Mouse (Mus musculus) kidney, postnatal 14 days (tissue): ENCODE results near the gene Hps1.
"Not testable (repeated sequence)": the region's sequence is repeated elsewhere in the genome, so short reads cannot be mapped to it uniquely, and the experiment has no call there.

Source experiments
- DNase-seq: peaks from one replicate; pipeline ENCODE4 v3.0.0; 2022; ENCODE audit warnings: mixed read lengths

Gene Hps1

GRCm38 (mm10) chr19:42779531-42780155, at the start of gene Hps1:
Gene Hps1, minus strand, starts transcription at chr19:42779978.
- DNase-seq, result peak; percentile 91

DNA sequence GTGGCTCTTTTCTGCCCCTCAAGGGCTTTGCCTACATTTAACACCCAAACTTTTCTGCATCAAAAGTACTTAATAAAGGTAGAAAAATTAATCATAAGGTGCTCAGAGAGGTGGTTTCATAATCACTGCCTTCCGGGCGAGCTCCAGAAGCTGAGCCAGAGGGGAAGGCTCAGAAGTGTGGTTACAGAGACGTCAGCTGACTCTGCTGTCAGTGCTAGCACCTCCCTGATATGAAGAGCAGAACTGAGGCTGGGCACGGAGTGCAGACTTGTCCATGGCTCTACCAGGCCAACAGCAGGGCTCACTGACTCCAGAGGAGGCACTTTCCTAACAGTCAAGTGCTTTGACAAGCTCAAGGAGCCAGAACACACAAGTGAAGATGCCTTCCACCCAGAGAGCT, 49.4 kb upstream of the Hps1 start:
- DNase-seq, result no peak

DNA sequence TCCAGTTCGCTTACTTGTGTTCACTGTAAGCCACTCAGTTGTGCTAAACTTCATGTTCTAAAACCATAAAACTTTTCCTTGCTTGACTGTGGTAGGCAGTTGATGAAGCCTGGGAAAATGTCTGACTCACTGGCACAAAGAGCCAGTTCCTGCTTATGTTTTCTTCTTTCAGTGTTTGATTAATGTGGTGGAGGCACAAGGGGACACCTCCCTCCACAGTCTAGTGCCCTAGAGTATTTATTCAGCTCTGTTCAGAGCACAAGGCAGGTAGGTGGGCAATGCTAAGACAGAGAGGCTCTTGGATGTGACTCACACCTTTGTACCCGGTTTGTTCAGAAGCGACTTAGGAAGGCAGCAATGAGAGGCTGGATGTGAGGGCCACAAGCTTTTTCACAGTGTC, 48.1 kb upstream of the Hps1 start:
- no peak for DNase-seq

- no peak for DNase-seq
Observed at GRCm38 (mm10) chr19:42820109-42820508, 40.3 kb upstream of the Hps1 start.

GRCm38 (mm10) chr19:42817761-42818160, 38.0 kb upstream of the Hps1 start:
- DNase-seq, result no peak

DNA sequence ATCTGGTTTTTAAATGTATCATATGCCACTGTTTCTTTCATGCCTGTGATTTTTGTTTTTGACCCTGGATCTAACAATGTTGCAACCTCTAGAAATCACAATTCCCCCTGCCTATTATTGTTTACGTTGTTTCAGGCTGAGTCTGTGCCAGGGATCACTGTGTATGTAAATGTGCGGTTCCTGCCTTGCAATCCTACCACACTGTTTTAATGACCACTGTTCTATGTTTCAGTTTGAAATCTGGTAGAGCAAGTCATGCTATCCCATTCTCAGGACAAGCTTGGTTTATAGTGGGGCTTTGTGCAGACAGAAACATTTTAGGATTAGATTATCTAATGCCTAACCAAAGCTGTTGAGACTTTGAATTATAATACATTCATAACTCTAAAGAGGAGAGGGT, 36.5 kb upstream of the Hps1 start:
- no peak for DNase-seq

DNA sequence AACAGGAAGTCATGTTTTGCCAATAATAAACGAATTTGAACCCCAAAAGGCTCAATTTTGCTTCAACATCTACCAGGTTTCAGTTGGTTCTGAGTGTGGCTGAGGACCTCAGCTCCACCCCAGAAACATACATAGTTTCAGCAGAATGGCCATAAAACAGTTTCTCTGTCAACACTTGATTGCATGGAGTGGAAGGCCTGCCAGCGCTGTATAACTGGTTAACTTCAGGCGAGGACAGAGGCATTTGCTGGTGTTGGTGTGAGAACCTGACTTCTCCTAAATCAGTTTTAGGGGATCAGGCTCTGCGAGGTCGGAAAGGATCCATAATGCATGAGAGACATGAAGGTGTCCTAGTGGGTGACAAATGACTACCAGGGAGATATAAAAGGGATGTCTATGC, 30.4 kb upstream of the Hps1 start:
- no peak for DNase-seq

- no peak for DNase-seq
Observed at GRCm38 (mm10) chr19:42809491-42809890, 29.7 kb upstream of the Hps1 start.

DNA sequence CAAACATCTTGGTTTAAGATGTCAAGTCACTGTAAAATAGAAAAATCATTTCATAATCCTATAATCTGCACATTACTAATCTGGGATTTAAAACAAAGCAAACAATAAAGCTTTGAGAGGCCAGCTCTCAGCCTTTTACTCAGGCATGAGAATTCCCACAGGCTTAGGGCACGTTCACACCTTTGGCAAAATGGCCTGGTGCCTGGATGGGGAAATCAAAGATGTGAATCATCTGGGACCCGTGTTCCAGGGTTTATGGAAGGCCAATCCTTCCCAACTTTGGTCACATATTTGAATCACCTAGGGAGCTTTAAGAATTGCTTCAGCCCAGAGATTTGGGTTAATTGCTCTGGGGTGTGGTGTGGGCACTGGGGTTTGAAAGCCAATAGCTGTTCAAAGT, 18.1 kb upstream of the Hps1 start:
- DNase-seq, result no peak

DNA sequence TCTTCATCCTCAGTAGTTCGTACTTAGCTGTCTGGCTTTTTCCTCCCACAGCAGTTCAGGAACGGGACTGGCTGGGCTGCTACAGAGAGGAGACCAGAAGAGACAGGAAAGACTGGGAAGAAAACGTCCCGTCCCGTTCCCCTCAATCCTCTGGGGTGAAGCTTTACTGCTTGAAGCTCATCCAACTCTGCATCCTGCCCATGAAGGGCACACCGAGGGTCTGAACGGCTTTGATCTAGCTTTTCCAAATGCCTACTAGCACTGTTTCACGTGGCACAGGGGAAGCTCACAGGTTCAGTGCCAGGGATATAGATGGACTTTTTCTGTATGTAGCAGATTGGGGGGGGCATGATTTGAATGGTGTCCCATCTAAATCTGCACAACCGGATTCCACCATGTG, 16.0 kb upstream of the Hps1 start:
- no peak for DNase-seq

DNA sequence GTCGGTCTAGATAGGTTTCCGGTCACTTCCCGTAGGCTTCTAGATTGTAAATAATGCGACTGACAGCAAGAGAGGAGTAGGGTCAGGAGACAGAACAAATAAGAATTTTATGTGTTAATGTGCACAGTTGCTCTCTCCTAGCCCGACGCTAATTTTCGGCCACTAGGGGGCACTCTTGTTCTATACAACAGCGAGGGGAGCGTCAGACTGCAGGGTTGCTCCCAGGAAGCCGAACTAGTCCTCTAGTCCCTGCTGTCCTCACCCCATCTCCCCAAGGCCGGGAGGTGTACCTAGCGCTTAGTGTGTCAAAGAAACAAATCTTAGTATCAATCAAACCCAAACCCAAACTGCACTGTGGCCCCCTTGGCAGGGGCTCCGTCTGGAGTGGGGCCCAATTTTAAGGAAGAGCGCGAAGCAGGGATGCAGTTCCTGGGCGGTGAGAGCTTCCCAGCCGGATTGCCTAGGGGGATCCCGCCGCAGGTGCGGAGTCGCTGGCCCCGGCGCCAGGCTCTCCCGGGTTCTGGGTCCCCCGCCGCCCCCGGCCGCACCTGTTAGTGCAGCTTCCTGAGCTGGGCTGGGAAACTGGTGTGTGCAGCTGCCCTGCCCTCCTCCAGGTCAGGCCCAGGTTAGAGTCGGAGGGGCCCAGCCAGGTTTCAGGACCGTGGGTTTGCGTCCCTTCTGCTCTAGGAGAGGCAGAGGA, 15.3 kb upstream of the Hps1 start:
- peak; percentile 87 for DNase-seq

DNA sequence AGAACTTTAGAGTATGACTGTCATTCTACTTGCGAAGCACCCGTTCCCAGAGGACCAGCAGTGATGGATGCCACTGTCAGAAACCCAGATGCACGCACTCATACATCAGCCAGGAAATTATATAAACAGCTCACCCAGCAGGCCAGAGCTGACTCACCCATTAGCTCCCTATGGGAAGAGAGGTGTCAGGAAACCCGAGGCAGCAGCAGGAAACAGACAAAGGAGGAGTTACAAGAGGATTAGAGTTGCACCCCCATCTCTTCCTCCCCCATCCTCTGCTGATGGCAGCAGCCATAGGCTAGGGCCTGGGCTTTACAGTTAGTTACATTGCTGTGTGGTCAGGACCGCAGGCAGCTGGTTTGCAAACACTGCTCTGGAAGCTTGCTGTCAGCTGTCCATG, 8.5 kb upstream of the Hps1 start:
- peak; percentile 8 for DNase-seq

DNA sequence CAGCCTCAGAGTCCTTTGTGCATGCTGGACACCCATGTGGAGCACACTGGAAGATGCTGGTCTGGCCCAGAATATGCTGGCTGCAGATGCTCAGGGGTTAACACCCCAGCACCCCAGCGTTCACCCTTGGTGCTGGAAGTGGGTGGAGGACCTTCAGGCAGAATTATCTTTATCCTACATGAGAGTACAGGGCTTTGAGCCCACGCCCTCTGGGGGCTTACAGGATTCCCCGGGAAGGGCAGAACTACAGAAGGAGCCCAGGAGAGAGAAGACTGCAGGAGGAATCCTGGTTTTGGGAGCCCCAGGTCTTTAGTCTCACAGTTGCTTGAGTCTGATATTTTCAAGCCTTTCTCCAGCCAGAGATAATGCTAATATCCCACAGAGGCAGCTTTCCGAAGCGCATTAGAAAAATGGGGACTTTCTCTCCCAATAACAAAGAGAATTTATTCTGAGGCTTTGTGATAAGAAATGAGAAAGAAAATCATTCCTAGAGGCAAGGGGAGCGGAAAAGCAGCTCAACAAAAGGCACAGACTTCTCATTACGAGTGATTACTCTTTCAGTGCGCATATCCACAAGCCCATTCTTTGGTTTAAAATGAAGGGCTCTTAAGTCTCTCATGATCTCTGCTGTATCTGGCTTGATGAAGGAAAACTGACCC, 5.9 kb upstream of the Hps1 start:
- DNase-seq, result no peak

GRCm38 (mm10) chr19:42785129-42785528, 5.4 kb upstream of the Hps1 start:
- DNase-seq, result no peak

DNA sequence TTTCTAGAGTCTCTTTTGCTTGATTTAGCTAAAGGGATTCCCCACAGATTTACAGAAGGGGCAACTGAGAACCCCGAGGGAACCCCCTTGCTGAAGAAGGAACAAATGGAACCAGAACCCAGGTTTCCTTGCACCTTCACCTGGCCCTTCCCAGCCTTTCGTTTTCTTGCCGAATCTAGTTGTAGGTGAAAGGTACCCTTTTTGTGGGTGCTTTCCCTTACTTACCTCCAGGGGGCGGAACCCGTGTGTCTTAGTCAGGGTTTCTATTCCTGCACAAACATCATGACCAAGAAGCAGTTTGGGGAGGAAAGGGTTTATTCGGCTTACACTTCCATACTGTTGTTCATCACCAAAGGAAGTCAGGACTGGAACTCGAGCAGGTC, 369 bp upstream of the Hps1 start:
- DNase-seq, result not testable (repeated sequence)

- DNase-seq, result peak; percentile 39
Observed at GRCm38 (mm10) chr19:42777801-42778200, 2.0 kb downstream of the Hps1 start.

DNA sequence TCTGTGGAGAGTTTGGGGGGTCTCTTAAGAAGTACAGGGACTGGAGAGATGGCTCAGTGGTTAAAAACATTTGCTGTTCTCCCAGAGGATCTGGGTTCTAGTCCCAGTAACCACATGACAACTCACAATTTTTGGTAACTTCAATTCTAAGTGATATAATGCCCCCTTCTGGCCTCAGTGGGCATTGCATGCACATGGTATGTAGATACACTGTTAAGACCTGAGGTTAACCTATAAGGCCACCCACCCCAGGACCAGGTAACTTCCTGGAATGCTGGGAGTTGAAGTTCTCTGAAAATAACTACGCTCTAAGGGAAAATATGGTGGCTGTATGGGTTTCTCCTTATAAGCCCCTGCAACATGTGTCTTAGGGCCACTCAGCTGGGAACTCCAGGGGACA, 3.0 kb downstream of the Hps1 start:
- peak; percentile 36 for DNase-seq

GRCm38 (mm10) chr19:42770141-42770872, 9.5 kb downstream of the Hps1 start:
- DNase-seq, result no peak

- DNase-seq, result no peak
Observed at GRCm38 (mm10) chr19:42769648-42770047, 10.1 kb downstream of the Hps1 start.

DNA sequence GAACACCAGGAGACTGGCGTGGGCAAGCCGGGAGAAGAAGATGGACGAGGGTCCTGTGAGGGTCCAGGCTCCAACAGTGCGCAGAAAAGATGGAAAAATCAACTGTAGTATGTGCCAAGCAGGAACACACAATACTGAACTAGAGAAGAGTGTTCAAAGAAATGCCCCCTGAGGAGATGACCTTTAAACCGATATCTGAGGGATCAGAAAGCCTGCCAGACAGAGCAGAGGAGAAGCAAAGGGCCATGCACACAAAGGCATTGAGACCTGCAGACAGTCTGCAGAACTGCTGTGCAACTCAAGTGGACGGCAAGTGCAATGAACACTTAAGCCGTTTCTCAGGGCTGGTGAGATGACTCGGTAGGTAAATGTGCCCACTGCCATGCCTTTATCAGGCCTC, 12.4 kb downstream of the Hps1 start:
- DNase-seq, result no peak

DNA sequence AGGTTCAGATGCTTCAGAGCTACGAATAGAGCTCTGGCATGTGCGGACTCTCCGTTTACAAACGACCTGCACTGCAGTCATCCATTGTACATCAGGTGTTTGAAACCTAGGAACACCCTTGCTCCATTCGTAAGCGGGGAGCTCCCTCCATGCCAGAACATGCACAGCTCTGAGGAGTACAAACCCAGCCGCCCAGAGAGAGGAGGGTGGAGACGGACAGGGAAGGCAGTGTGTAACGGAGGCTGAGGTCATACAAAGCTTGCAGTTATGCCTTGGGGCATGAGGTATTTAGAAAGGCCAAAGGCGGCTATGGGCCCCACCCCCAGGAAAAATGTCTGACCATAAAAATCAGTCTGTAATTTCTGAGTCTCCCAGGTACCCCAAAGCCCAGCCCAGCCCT, 15.4 kb downstream of the Hps1 start:
- DNase-seq, result no peak

DNA sequence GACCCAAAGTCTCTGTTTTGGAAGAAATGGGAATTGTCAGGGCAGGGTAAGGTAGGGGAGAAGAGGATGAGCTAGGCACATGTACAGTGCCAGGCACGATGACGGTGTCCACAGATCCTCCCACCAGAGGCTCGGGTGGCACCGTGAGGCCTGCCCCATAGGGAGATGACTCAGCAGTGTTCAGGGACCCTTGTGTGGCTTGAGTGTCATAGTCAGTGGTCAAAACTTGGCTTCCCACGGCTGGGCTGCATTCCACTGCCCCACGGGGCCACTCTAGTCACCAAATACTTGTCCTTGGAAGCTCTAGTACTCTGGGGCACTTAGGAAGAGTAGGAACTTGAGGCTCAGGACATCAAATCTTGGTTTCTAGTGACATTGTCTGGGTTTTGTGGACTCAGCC, 23.1 kb downstream of the Hps1 start:
- no peak for DNase-seq

DNA sequence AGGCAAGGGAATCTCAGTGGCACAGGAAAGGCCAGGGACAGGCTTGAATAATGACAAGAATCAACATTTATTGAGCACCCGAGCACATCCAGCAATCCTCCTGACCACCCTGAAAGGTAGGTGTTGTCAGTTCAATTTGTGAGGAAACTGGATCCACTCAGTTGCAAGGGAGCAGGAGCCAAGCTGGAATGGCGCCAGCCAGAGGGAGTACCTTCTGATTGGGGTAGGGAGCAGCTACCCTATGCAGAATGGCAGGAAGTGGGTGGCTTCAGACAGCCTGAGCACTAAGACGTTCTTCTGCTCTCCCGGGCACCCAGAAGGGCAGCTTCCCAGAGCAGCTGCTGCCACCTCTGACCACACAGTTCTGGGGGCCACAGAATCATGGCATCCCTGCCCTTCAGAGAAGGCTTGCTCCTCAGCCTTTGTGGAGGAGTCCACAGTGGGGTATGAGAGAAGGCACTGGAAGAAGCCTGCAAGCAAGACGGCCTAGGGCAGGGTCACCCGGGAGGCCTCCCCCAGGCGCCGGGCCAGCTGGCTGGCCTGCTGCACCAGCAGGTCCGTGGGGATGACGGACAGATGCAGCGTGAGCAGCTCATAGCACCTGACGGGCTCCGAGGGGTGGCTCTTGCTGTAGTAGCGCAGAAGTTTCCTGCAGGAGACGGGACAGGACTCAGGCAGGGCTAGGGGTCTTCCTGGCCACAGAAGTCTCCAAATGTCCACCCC, 24.5 kb downstream of the Hps1 start:
- DNase-seq, result peak; percentile 62
